Mouse (Mus musculus) hindlimb bud, embryonic 11.5 days (tissue): ENCODE data around the gene Coro1a.

Experiments used
- DNase-seq: peaks from one replicate; pipeline ENCODE4 v3.0.0-alpha.2; 2012; ENCODE audit warnings: low read depth, low spot score; ENCODE audit errors: extremely low spot score

The Coro1a gene

DNA sequence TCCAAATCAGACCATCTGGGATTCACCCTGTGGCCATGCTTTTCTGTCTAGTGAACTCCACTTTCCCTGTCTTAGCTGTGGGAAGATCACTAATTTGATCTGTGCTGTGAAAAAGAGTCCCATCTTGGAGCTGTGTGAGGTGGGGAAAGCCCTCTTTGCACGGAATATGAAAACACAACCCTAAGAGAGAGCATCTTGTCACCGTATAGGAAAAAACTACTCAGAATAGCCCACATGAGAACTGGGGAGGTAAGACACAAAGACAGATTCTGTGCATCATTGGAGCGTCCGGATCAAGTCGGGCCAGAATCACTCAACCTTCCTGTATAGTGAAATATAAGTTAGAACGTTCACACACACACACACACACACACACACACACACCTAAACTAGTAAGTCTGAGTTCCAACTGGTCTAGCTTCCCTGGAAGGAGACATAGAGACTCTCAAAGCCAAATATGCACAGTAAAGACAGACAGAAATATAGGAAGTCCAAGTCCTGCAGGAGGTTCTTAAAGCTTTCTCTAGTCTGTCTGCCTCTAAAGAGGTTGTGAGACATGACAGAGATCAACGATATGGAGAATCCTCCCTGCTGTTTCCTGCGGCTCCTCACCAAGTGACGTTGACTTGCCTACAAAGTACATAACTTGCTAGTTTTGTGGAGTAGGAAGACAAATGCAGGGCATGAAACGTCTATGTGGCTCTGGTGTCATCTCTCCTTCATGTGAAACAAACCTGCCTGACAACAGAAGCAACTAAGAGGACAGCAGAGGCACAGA is 777 bp upstream of the Coro1a start:
- no peak for DNase-seq

DNA sequence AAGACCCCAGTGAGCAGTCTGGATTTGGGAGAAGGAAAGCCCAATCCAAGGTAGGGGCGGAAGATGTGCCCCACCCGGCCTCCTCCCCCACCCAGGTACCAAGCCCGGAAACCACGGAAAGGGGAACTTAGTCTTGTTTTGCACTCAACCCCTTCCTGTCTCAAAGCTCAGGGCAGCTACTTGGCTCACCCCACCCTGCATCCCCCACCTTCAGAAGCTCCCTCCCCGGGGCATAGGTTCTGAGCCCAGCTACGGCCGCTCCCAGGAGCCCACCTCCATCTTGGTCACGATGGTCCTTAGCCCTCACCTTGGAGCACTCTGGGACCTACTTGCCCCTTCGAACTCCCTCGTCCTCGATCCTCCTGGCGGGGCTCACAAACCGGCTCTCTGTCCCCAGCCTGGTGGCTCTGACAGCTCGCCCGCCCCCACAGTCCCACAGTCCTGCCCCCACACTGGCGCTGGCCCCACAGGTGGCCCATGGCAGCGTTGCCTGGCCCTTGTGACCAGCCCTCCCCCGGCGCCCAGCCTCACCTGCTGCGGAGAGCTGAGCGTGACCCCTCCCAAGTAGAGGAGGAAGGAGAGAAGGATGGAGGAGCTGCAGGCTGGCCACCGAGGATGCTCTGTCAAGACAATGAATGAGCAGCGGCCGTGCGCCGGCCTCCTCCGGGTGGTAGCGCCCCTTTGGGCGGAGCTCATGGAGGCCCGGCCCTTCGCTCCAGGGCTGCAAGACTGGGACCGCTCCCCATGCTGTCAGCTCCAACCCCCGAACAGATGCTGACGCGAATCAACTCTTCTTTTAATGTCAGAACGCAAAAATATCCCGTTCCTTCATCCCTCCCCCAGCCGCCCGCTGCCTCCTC is 3.2 kb downstream of the Coro1a start:
- DNase-seq = no peak

DNA sequence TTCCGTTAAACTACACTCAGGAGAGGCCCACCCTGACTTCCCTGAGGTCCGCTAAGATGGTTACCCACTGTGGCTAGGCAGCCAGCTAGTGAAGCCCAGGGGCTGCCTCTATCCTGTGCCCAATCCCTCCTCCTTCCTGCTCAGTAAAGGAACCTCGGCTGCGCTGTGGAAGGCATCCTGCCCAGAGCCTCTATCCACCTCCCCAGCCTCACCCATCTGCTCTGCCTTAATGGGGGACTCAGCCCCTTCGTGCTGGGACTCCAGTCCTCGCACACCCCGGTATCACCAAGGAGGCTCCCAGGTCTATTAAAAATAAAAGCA is 3.9 kb downstream of the Coro1a start:
- DNase-seq = no peak

DNA sequence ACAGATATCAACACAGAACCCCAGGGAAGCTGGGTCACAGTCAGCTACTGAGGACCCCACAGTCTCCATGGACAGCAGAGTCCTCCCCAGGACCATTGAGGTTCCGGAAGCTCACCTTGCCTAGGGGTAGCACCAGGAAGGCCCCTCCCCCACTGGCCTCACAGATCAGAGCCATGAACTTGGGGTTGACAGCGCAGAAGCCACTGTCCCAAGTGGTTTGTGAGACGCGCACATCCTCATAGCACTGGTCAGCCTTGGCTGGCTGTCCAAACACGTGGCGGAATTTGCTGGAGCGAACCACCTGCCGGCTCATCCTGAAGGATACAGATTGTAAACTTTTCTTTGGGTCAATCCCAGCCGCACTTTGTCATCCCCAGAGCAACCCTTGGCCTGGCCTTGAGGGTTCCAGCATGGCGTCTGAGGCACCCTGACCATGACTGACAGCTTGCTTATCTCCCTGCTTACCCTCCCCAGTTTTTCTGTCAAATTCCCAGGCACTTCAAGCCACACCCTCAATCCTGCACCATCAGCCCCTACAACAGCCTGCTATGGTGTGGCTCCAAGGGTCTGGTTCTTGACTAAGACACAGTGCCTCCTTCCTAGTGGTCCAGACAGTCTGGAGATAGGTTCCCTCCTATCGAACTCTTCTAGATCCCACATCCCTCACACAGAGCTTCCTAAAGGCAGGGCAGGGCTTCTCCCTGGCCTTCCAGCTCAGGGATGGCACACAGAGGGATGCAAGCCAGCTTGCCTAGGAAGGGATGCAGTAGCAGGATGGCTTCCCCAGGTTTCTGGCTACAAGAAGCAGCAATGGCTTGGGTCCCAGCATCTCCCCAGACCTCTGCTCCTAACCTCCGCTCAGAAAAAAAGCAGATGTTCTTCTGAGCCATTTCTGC is 4.5 kb downstream of the Coro1a start:
- no peak for DNase-seq

DNA sequence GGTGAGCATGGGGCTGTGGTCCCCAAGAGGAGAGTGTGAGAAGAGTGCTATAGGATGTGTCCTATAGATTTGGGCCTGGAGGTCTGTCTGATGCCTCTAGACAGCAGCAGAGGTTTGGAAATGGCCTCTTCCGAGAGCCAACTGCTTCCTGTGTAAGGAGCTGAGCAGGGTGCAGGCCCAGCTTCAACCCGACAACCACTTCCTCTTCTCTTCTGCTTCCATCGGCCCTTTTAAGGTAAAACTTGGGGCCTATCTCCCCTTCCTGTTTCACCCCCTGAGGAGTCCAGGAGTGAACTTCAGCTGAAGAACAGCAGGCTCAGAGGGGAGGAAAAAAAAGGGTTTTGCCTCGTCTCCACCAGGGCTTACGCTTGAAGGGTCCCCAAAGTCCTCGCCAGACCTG is 5.2 kb downstream of the Coro1a start:
- no peak for DNase-seq

DNA sequence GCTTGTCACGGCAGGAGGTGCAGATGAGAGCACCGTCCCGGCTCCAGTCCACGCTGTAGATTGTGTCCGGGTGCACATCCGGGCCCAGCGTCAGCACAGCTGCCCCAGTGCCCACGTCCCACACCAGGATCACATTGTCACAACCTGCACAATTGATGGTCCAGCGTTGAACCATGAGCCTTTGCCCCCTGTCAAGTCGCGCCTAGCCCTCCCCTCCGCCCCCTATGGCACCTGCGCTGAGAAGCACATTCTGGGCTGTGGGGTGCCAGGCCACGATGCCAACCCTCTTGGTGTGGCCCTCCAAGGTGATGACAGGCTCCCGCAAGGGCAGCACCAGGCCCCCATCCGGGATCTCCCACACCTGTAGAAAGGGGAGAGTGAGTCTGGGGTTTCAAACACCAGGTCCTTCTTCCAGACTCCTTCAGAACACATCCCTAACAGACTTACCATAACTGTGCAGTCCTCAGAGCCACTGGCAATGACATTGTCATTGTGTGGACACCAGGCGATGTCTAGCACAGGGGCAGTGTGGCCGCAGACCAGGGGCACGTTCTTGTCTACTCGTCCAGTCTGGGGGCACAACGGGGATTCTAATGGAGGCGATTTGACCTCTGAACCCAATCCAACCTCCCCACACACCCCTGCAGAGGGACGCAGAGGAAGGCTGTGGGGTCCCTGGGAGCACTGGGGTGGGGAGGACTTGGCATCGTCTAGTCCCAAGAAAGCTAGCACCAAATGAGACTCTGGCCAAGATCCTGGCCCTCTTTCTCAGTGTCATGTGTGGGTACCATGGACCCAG is 5.8 kb downstream of the Coro1a start:
- no peak for DNase-seq

DNA sequence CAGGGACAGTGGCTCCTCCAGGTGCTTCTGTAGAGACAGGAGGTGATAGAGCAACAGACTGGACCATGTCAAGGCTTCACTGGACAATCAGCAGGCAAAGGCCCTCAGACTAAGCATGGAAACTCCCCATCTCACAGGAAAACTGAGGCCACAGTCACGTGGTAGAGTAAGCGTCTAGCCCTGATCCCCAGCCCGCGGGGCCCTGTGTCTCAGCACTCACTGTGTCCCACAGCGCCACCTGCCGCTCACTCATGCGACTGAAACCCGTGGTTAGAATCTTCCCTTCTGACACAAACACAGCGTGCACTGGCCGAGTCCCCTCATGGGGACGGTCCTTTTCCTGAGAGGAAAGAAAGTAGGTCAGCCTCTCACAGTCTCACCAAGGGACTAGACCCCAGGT is 6.5 kb downstream of the Coro1a start:
- peak; percentile 54 for DNase-seq

DNA sequence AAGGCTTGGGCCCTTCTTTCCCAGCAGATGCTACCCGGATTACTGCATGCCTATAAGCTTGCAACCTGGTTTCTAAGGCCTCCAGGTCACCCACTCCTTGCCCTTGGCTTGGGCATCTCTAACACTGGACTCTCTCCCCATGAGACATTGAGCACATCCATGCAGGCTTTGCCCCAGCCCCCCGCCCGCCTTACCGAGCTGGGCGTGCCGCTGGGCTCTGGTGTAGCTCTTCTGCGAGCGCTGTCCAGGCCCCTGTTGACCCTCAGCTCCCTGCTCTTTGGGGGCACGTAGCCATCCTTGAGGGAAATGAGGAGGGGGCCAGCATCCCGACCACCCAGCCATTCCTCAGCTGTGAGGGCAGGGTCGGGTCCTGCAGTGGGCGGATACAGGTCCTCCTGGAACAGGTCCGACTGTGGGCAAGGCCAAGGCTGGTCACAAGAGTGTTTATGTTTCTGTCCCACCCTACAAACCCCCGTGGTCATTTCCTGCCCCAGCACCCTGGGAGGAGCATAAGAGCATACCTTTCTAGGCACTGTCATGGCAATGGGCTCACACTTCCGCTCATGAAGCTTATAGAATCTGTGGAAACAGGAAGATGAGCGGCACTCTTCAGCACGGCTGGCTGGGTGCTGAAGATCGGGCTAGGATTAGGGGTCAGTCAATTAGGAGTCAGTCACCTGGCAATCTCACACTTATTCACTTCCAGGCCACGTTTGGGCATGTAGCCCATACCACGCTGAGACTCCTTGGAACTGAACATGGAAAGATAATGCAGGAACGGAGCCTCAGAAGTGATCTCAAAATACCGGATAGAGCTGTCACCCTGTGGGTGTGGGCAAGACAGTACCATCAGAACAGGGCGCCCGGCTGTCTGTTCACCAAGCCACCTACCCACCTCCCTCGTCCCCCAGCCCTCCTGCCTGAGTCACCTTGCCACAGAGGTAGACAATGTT is 7.2 kb downstream of the Coro1a start:
- DNase-seq = no peak

DNA sequence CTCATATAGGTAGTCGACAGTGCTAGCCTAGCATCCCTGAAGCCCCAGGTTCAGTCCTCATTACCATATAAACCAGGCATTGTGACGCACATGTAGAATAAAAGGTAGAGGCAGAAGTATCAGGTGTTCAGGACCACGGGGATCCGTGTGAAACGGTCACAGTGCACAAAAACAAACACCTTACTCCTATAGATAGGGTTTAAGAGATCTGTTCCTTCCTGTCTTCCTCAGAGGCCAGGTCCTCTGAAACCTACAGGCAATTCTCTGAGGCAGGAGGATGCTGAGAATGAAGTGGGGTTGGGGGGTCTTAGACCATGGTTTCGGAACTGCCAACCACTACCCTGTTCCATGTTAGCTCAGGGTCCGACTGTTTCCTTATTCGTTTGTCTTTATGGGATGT is 9.7 kb downstream of the Coro1a start:
- no peak for DNase-seq

DNA sequence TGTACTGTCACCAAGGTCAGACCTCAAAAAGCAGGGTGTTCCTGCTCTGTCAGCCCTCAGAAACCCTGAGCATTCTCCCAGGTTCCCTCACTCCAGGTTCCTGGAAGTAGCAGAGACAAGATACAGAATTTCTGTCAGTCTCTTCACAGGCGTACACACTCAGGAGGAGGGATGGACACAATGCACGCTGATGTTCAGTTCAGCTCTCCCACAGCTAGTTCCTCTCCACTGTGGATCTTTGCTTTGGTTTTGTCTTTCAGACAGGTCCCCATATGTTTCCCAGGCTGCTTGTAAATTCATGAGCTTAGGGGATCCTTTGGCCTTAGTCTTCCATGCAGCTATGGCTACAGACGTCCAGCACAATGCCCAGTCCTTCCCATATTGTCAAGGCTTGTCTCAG is 10.7 kb downstream of the Coro1a start:
- DNase-seq = no peak

DNA sequence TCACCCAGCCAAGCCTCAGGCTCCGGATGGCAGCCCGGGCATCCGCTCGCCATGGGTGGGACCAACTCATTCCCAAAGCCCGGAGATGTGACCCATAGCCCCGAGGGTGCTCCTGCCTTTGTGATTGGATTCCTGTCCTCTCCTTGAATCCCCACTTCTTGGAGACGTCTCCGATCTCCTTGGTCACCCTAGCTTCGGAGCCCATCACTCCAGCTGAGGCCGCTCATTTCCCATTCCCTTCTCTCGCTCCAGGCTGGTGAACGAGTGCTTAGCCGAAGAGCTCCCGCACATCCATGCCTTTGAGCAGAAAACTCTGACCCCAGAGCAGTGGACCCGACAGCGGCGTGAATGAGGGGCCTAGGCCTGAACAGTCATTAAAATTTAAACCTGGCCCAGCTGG is 11.3 kb downstream of the Coro1a start:
- no peak for DNase-seq

DNA sequence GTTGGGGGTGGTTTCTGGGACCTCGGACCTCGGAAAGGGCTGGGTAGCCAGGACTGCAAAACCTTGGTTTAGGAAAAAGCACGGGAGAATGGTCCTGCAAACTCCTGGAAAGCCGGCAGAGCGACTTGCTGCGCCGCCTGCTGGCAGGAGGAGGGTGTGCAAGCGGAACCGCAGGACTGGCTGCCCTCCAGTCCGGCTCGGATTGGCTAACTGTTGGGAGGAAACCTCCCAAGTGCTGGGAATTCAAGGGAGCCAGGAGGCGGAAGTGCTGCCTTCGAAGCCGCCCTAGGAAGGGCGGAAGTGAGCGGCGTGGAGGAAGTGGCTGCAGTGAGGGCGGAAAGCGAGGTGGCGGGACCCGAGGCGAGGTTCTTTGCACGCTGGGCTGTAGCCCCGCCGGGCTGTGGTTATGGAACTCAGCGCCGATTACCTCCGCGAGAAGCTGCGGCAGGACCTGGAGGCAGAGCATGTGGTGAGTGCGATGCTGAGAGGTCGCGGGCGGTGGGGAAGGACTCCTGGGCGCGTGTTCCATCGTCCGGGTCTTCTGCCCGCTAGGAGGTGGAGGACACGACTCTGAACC is 11.9 kb downstream of the Coro1a start, which contains the start of gene Slx1b:
Slx1b (minus strand) TSS at position 154 of the 577 bp plus-strand sequence.
- DNase-seq = peak; percentile 94

DNA sequence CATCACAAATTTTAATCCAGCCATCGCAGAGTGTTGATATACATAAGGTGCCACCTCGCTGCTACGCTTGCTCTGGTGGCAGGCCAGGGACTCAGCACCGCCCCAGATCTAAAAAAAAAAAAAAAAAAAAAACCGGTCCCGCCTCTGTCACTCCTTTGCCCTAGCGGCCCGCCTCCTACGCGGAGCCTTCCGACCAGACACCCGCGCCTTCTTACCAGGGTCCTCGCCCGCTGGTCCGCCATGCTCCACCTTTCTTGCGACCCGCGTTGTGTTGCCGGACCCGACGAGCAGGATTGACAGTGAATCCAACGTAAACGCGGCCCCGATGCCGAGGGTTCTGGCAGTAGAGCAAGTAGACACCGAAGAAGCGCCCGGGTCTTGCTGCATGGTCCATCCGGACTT is 12.4 kb downstream of the Coro1a start, which contains the start of gene Bola2:
Bola2 (plus strand) TSS at position 192 of the 402 bp plus-strand sequence.
- DNase-seq = no peak

DNA sequence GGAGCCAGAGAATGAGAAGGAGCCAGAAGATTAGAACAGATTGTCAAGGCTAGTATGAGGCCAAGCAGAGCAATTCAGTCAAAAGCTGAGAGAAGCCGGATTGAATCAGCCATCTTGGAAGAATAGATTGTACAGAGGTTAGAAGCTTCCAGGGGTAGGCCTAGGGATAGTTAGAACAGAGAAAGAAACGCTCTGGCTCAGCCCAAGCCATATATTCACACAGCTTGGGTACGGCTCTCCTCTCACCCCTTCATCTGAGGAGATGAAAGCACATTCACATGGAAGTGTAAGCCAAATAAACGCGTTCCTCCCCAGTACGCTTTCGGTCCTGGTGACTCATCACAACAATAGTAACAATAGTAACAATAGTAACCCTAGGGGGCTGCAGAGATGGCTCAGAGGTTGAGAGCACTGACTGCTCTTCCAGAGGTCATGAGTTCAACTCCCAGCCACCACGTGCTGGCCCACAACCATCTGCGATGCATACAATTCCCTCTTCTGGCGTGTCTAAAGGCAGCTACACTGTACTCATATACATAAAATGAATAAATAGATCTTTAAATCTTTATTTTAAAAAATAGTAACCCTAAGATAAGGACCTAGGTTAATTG is 13.0 kb downstream of the Coro1a start:
- no peak for DNase-seq

DNA sequence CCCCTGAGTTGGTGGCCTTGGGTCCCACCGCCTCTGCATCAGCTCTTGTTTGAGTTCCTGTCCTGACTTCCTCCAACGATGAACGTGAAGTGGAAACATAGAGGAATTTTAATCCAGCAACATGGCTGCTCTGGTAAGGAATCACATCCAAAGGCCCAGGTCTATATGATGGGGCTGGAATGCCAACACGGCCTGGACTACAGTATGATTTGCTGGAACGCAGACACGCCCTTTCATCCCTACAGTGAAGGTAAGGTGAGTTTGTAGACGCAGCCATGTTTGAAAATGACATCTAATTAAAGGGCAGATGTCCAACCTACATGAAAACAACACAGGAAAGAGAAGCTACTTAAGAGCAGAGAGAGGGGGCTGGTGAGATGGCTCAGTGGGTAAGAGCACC is 13.8 kb downstream of the Coro1a start:
- no peak for DNase-seq

DNA sequence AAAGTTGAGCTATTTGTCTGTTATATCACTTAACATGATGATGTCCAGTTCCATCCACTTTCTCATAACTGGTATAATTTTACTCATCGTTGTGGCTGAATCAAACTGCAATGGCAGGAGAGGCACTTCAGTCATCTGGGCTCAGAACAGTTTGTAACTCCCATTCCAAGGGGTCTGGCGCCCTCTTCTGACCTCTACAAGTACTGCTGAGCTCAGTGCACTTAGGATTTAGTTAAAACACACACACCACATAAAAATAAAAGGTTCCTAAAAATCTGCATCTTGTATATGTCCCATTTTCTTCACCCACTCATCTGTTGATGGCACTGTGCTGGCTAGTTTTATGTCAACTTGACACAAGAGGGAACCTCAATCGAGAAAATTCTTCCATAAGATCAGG is 14.3 kb downstream of the Coro1a start:
- peak; percentile 69 for DNase-seq

DNA sequence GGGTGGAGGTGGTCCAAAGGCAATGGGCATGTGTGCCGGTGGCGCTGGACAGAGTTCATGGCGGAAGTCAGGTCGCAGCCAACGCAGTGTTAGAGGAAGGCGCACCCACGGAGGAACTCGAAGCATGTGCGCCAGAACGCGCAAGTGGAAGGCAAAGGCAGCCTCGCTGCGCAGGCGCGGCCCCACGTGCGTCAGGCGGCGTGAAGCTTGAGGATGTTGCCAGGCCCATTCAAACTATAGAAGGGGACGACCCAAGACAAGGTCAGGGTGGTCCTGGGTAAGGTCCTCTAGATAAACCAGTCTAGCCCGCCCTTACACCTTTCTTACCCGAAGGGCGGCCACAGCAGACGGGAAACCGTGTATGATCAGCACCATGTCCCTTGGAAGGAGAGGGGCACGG is 15.2 kb downstream of the Coro1a start:
- no peak for DNase-seq

DNA sequence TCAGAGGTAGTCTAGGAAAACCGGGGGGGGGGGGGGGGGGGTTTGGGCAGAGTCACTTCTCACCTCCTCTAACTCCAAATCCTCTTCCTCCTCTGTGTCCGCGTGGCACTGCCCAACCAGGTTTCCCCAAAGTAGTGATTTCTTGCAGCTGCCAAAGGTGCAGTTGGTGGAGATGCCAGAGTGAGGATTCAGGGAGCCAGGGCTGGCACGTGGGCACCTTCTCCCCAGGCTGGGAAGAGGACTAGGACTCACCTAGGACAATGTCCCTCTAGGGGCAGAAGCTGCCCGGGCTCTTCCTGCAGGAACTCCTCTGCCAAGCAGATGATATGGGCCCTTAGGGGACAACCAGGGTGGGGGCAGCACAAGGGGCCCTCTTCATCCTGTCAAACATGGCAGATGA is 15.9 kb downstream of the Coro1a start:
- DNase-seq = no peak

DNA sequence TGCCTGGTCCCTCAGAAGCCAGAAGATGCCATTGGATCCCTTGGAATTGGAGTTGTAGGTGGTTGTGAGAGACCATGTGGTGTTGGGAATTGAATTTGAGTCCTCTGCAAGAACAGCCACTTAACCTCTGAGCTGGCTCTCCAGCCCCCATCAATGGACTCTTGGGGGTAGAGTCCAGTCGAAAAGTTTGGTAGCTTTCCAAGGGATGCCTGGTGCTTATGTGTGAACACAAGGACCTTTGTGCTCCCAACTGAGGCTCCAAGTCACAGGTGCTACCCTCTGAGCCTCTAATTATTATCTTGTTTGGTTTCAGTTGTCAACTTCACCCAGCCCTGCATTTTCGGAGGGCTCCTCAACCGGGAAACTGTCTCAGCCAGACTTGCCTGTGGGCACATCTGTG is 16.9 kb downstream of the Coro1a start:
- DNase-seq = no peak
